Mouse (Mus musculus) spleen, adult 2 months (tissue): Measurements from ENCODE around the gene Spata2.

ENCODE experiments used
- CTCF ChIP-seq: fragments of 200-500 bp; IDR thresholded peaks from 2 replicates; pipeline ENCODE4 v1.5.1; 2011; ENCODE audit warnings: mild to moderate bottlenecking, inconsistent platforms; ENCODE audit not compliant: insufficient read depth, insufficient read length, insufficient replicate concordance; ENCODE audit errors: extremely low read depth
- POLR2A ChIP-seq: fragments of 200-500 bp; IDR thresholded peaks from 2 replicates; pipeline ENCODE4 v1.6.1; 2011; ENCODE audit warnings: low read depth, low read length, inconsistent platforms

- no peak for TF ChIP-seq CTCF
- TF ChIP-seq POLR2A: no peak
Measured at GRCm38 (mm10) chr2:167439422-167439821, 53.3 kb downstream of the Spata2 start.
